Comparison of ENCODE assay signal across 11 mouse cellular contexts in the genomic region with DNA sequence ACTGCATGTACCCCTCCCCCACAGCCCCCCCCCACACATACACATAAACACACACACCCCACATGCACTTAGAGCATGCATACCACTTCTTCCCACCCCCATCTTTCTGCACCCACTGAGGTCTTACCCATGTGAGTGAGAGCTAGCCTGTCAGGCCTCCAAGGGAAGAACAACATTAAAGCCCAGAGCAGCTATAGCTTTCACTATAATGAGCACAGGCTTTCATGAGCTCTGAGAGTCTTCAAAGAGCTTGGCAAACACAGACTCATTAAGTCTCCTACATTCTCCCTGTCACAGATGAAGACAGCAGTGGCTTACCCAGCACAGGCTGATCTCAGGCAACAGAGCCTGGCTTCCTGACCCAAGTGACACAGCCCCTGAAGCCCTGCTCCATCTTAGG.
DNase-seq lines count a peak whose midpoint lies in the region; ATAC-seq and TF ChIP-seq lines count a peak whose summit lies in the region.
"Had no signal": no experiment of that assay in that cellular context is flagged by ENCODE, and none has a peak within 500 bp of the region (broad histone marks: within the 10 kb centered on the region; RNA-seq: fewer than 3 reads in every experiment).

No protein-coding gene starts in this region.

- no peaks in the 10 kb centered on the region for H3K9me3 ChIP-seq in kidney, embryonic 15.5 days (replicated peaks)
- H3K9me3 ChIP-seq in forebrain, postnatal 0 days (ENCODE audit: low read length), result no peaks in the 10 kb centered on the region
- H3K9me3 ChIP-seq: embryonic facial prominence, embryonic 13.5 days; heart, embryonic 13.5 days; liver, embryonic 13.5 days had no signal

- no peak overlapping the region for H3K4me3 ChIP-seq in kidney, embryonic 15.5 days (replicated peaks)
- no peak overlapping the region for H3K4me3 ChIP-seq in forebrain, postnatal 0 days (ENCODE audit: low read depth, low read length)
- H3K4me3 ChIP-seq: embryonic facial prominence, embryonic 13.5 days; heart, embryonic 13.5 days; liver, embryonic 13.5 days had no signal

- H3K36me3 ChIP-seq in kidney, embryonic 15.5 days, result no peaks in the 10 kb centered on the region
- H3K36me3 ChIP-seq in forebrain, postnatal 0 days (ENCODE audit: insufficient read depth), result no peaks in the 10 kb centered on the region
- H3K36me3 ChIP-seq: embryonic facial prominence, embryonic 13.5 days; heart, embryonic 13.5 days; liver, embryonic 13.5 days had no signal

- H3K27me3 ChIP-seq in kidney, embryonic 15.5 days, result no peaks in the 10 kb centered on the region
- no peaks in the 10 kb centered on the region for H3K27me3 ChIP-seq in forebrain, postnatal 0 days (ENCODE audit: insufficient read depth, low read length)
- H3K27me3 ChIP-seq: embryonic facial prominence, embryonic 13.5 days; liver, embryonic 13.5 days had no signal

- H3K4me2 ChIP-seq in kidney, embryonic 15.5 days, result no peak overlapping the region
- no peak overlapping the region for H3K4me2 ChIP-seq in forebrain, postnatal 0 days (ENCODE audit: low read depth)
- H3K4me2 ChIP-seq: embryonic facial prominence, embryonic 13.5 days had no signal

- 0 out of 2 replicates have a peak, but pooled peaks have one; percentile 26 for ATAC-seq in kidney, embryonic 15.5 days (replicated peaks; ENCODE audit: low FRiP score)
- ATAC-seq in forebrain, postnatal 0 days, result peak; percentile 65

- peaks cover 25% of the 10 kb centered on the region for H3K4me1 ChIP-seq in kidney, embryonic 15.5 days
- no peaks in the 10 kb centered on the region for H3K4me1 ChIP-seq in forebrain, postnatal 0 days (ENCODE audit: insufficient read depth)

- H3K27ac ChIP-seq in kidney, embryonic 15.5 days, result no peak overlapping the region
- peak overlapping the region; percentile 31; the same call in 1 of the 2 replicates for H3K27ac ChIP-seq in forebrain, postnatal 0 days (ENCODE audit: low read depth, low read length)
- H3K27ac ChIP-seq: heart, embryonic 13.5 days; liver, embryonic 13.5 days had no signal

- no peak overlapping the region for H3K9ac ChIP-seq in kidney, embryonic 15.5 days
- no peak overlapping the region for H3K9ac ChIP-seq in forebrain, postnatal 0 days
- H3K9ac ChIP-seq: embryonic facial prominence, embryonic 13.5 days; liver, embryonic 13.5 days had no signal

- DNase-seq in kidney, adult 18-20 months, result no peak
- DNase-seq in thymus, postnatal 25 days, result peak; percentile 61
- no peak for DNase-seq in thymus, postnatal 4 days
- DNase-seq in forebrain, postnatal 0 days, result peak; percentile 43
- no peak for DNase-seq in adrenal gland, postnatal 25 days
- DNase-seq in ovary, postnatal 10 days (ENCODE audit: low spot score), result no peak
- DNase-seq: kidney, adult 2 months; liver, embryonic 13.5 days had no signal

- TF ChIP-seq CTCF in forebrain, postnatal 0 days (IDR thresholded peaks at IDR 0.05; ENCODE audit: low read depth), result no peak

Comparison
In these comparisons a context has a peak if more than half of its experiments do, and no peak if none do; other contexts are left out.
1. DNase-seq: peak in thymus, postnatal 25 days (single experiment) and forebrain, postnatal 0 days (single experiment); none in kidney, adult 18-20 months (single experiment), thymus, postnatal 4 days (single experiment), adrenal gland, postnatal 25 days (single experiment) and ovary, postnatal 10 days (single experiment).